Comparison of ENCODE assay signal across 11 mouse cellular contexts in the genomic region with DNA sequence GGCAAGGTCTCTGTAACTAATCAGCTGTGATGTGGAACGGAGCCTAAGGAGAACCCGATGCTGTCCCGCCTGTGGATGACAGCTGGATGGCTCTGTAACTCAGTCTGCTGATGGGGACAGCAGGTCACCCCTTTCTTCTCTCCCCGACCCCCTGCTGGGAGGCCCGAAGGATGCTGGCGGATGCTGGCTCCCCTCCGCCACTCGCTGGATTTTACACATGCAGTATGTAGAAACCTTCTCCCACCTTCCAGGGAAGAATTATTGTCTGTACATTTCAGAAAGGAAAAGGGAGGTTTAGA. TPM values are rescaled to one million over a fixed set of nuclear protein-coding genes. Genes with fewer than 3 reads are reported as not detected.
A peak's percentile ranks its signal among the peaks of the same experiment; 100 is the strongest.
DNase-seq lines count a peak whose midpoint lies in the region; ATAC-seq and TF ChIP-seq lines count a peak whose summit lies in the region.
"Had no signal": no experiment of that assay in that cellular context is flagged by ENCODE, and none has a peak within 500 bp of the region (broad histone marks: within the 10 kb centered on the region; RNA-seq: fewer than 3 reads in every experiment).

No protein-coding gene starts in this region.

- intact Hi-C loops in gastrocnemius, adult 2 months (cut with DNase I) = no loop called here

- no peak overlapping the region for H3K4me3 ChIP-seq in gastrocnemius, adult 2 months
- H3K4me3 ChIP-seq in midbrain, embryonic 10.5 days = 0 out of 2 replicates have a peak overlapping the region, but pooled peaks have one; percentile 9
- no peak overlapping the region for H3K4me3 ChIP-seq in midbrain, embryonic 16.5 days (ENCODE audit: low read depth, low read length)
- H3K4me3 ChIP-seq in limb, embryonic 14.5 days (replicated peaks; ENCODE audit: low read length) = no peak overlapping the region
- no peak overlapping the region for H3K4me3 ChIP-seq in liver, embryonic 12.5 days

- H3K9me3 ChIP-seq in midbrain, embryonic 10.5 days (replicated peaks) = no peaks in the 10 kb centered on the region
- H3K9me3 ChIP-seq in midbrain, embryonic 16.5 days (replicated peaks; ENCODE audit: control insufficient read depth, low read length, poor library complexity, severe bottlenecking) = no peaks in the 10 kb centered on the region
- H3K9me3 ChIP-seq in limb, embryonic 14.5 days (ENCODE audit: control insufficient read depth, low read length) = no peaks in the 10 kb centered on the region
- no peaks in the 10 kb centered on the region for H3K9me3 ChIP-seq in liver, embryonic 12.5 days (replicated peaks)

- H3K4me1 ChIP-seq in midbrain, embryonic 10.5 days = peaks cover 38% of the 10 kb centered on the region
- H3K4me1 ChIP-seq in midbrain, embryonic 16.5 days (ENCODE audit: control insufficient read depth, insufficient read depth, low read length) = peaks cover 12% of the 10 kb centered on the region; the same call in 1 of the 2 replicates
- peaks cover 15% of the 10 kb centered on the region for H3K4me1 ChIP-seq in limb, embryonic 14.5 days (ENCODE audit: control insufficient read depth, insufficient read depth, low read length)
- H3K4me1 ChIP-seq in liver, embryonic 12.5 days = peaks cover 4% of the 10 kb centered on the region; the same call in 1 of the 2 replicates

- peaks cover 66% of the 10 kb centered on the region for H3K27me3 ChIP-seq in midbrain, embryonic 10.5 days (ENCODE audit: low read depth, poor library complexity, severe bottlenecking)
- H3K27me3 ChIP-seq in midbrain, embryonic 16.5 days (ENCODE audit: control insufficient read depth, insufficient read depth, low read depth, low read length) = peaks cover 2% of the 10 kb centered on the region; the same call in 1 of the 2 replicates
- no peaks in the 10 kb centered on the region for H3K27me3 ChIP-seq in limb, embryonic 14.5 days (ENCODE audit: control insufficient read depth, insufficient read depth, low read length)
- peaks cover 79% of the 10 kb centered on the region for H3K27me3 ChIP-seq in liver, embryonic 12.5 days (replicated peaks)

- no peak overlapping the region for H3K27ac ChIP-seq in gastrocnemius, adult 2 months
- H3K27ac ChIP-seq in midbrain, embryonic 10.5 days (replicated peaks) = no peak overlapping the region; the same call in 1 of the 2 replicates
- H3K27ac ChIP-seq in midbrain, embryonic 16.5 days (ENCODE audit: low read length) = no peak overlapping the region
- 0 out of 2 replicates have a peak overlapping the region, but pooled peaks have one; percentile 19 for H3K27ac ChIP-seq in limb, embryonic 14.5 days (replicated peaks; ENCODE audit: low read depth, low read length)
- no peak overlapping the region for H3K27ac ChIP-seq in liver, embryonic 12.5 days

- no peak for TF ChIP-seq CTCF in gastrocnemius, adult 2 months (IDR thresholded peaks at IDR 0.05)

- TF ChIP-seq POLR2A in limb, embryonic 14.5 days (IDR thresholded peaks at IDR 0.05; ENCODE audit: borderline replicate concordance, extremely low read depth, insufficient read depth, insufficient read length) = no peak

- DNase-seq in gastrocnemius, adult 2 months = peak; percentile 15
- no peak for DNase-seq in gastrocnemius, adult 18-20 months (ENCODE audit: low spot score)
- DNase-seq in midbrain, embryonic 10.5 days (ENCODE audit: low spot score) = no peak
- no peak for DNase-seq in limb, embryonic 14.5 days (ENCODE audit: low spot score)
- DNase-seq in retina, postnatal 1 day = peak; percentile 78
- no peak for DNase-seq in ovary, postnatal 14 days (ENCODE audit: low spot score)
- DNase-seq: gastrocnemius, postnatal 36 days; kidney, postnatal 36 days; thymus, adult 18-20 months had no signal

- ATAC-seq in midbrain, embryonic 16.5 days = no peak
- peak; percentile 75; the same call in 1 of the 2 replicates for ATAC-seq in limb, embryonic 14.5 days (ENCODE audit: low FRiP score, low read depth)
- ATAC-seq in liver, embryonic 12.5 days = no peak

- WGBS in midbrain, embryonic 10.5 days = 9% methylated on average over 8 of the region's 8 CpGs
- 6% methylated on average over 8 of the region's 8 CpGs for WGBS in midbrain, embryonic 16.5 days
- 9% methylated on average over 8 of the region's 8 CpGs for WGBS in limb, embryonic 14.5 days
- 26% methylated on average over 8 of the region's 8 CpGs for WGBS in liver, embryonic 12.5 days (ENCODE audit: insufficient replicate concordance)

- H3K4me2 ChIP-seq in midbrain, embryonic 16.5 days (ENCODE audit: low read length) = no peak overlapping the region
- no peak overlapping the region for H3K4me2 ChIP-seq in limb, embryonic 14.5 days (replicated peaks; ENCODE audit: low read depth, low read length, severe bottlenecking)
- H3K4me2 ChIP-seq in liver, embryonic 12.5 days = no peak overlapping the region

- H3K9ac ChIP-seq in midbrain, embryonic 16.5 days (ENCODE audit: low read depth, low read length) = no peak overlapping the region
- 0 out of 2 replicates have a peak overlapping the region, but pooled peaks have one; percentile 12 for H3K9ac ChIP-seq in limb, embryonic 14.5 days (ENCODE audit: low read depth, low read length, severe bottlenecking)
- no peak overlapping the region for H3K9ac ChIP-seq in liver, embryonic 12.5 days

- no peaks in the 10 kb centered on the region for H3K36me3 ChIP-seq in midbrain, embryonic 10.5 days
- no peaks in the 10 kb centered on the region for H3K36me3 ChIP-seq in midbrain, embryonic 16.5 days (ENCODE audit: control insufficient read depth, insufficient read depth, low read length)
- H3K36me3 ChIP-seq in limb, embryonic 14.5 days (ENCODE audit: control insufficient read depth, insufficient read depth, low read length) = no peaks in the 10 kb centered on the region
- no peaks in the 10 kb centered on the region for H3K36me3 ChIP-seq in liver, embryonic 12.5 days

RNA-seq across cellular contexts. Expression of a gene that starts 4.7 kb away (rescaled TPM):
- total RNA-seq in gastrocnemius, adult 2 months (2021) = 1 to 10 TPM; 1.5 to 1.8 TPM
- 1 to 10 TPM; 1.7 to 1.8 TPM for total RNA-seq in gastrocnemius, adult 18-20 months (2021)
- polyA plus RNA-seq in midbrain, embryonic 10.5 days (2016; fragmentation: Nextera tagmentation; extraction: Ambion mirVana) = 2.9 and 3.9 TPM in 2 replicates
- polyA plus RNA-seq in midbrain, embryonic 16.5 days (2015; fragmentation: Nextera tagmentation; extraction: Ambion mirVana) = 8.0 and 9.0 TPM in 2 replicates
- 10.0 and 10.3 TPM in 2 replicates for polyA plus RNA-seq in limb, embryonic 14.5 days (2012; rRNA removed)
- 14.6 and 16.1 TPM in 2 replicates for polyA plus RNA-seq in limb, embryonic 14.5 days (2014; fragmentation: Nextera tagmentation; extraction: Ambion mirVana)
- polyA plus RNA-seq in liver, embryonic 12.5 days (2016; fragmentation: Nextera tagmentation; extraction: Ambion mirVana) = 0.97 and 1.6 TPM in 2 replicates

RNA-seq across cellular contexts. Expression of a gene that starts 31.2 kb away (rescaled TPM):
- total RNA-seq in gastrocnemius, adult 2 months (2021) = 1 to 10 TPM in 1 of 2 experiments, under 1 TPM in 1; 0.94 to 1.1 TPM
- total RNA-seq in gastrocnemius, adult 18-20 months (2021) = under 1 TPM; 0.39 to 1.00 TPM
- polyA plus RNA-seq in midbrain, embryonic 10.5 days (2016; fragmentation: Nextera tagmentation; extraction: Ambion mirVana) = 1.7 and 2.6 TPM in 2 replicates
- 39.3 and 43.3 TPM in 2 replicates for polyA plus RNA-seq in midbrain, embryonic 16.5 days (2015; fragmentation: Nextera tagmentation; extraction: Ambion mirVana)
- 0.37 and 0.43 TPM in 2 replicates for polyA plus RNA-seq in limb, embryonic 14.5 days (2012; rRNA removed)
- polyA plus RNA-seq in limb, embryonic 14.5 days (2014; fragmentation: Nextera tagmentation; extraction: Ambion mirVana) = 0.39 and 0.50 TPM in 2 replicates
- polyA plus RNA-seq in liver, embryonic 12.5 days (2016; fragmentation: Nextera tagmentation; extraction: Ambion mirVana) = 0.57 and 0.60 TPM in 2 replicates

RNA-seq across cellular contexts. Expression of a gene that starts 37.0 kb away (rescaled TPM):
- 10 to 100 TPM; 56.1 to 63.1 TPM for total RNA-seq in gastrocnemius, adult 2 months (2021)
- total RNA-seq in gastrocnemius, adult 18-20 months (2021) = 10 to 100 TPM; 56.9 to 72.5 TPM
- 120 and 121 TPM in 2 replicates for polyA plus RNA-seq in midbrain, embryonic 10.5 days (2016; fragmentation: Nextera tagmentation; extraction: Ambion mirVana)
- 72.5 and 75.2 TPM in 2 replicates for polyA plus RNA-seq in midbrain, embryonic 16.5 days (2015; fragmentation: Nextera tagmentation; extraction: Ambion mirVana)
- 109 and 128 TPM in 2 replicates for polyA plus RNA-seq in limb, embryonic 14.5 days (2012; rRNA removed)
- 78.2 and 79.6 TPM in 2 replicates for polyA plus RNA-seq in limb, embryonic 14.5 days (2014; fragmentation: Nextera tagmentation; extraction: Ambion mirVana)
- 53.4 and 60.9 TPM in 2 replicates for polyA plus RNA-seq in liver, embryonic 12.5 days (2016; fragmentation: Nextera tagmentation; extraction: Ambion mirVana)

Comparison
In these comparisons a context has a peak if more than half of its experiments do, and no peak if none do; other contexts are left out.
1. DNase-seq: peak in gastrocnemius, adult 2 months (single experiment) and retina, postnatal 1 day (single experiment); none in gastrocnemius, adult 18-20 months (single experiment), midbrain, embryonic 10.5 days (single experiment), limb, embryonic 14.5 days (single experiment) and ovary, postnatal 14 days (single experiment).
2. RNA of a gene that starts 31.2 kb away (polyA plus RNA-seq): 39.3 to 43.3 TPM in midbrain, embryonic 16.5 days; 1.7 to 2.6 TPM in midbrain, embryonic 10.5 days, 0.57 to 0.60 TPM in liver, embryonic 12.5 days and 0.37 to 0.50 TPM in limb, embryonic 14.5 days; every median in the first group is over 10 times any median in the second.